Mouse (Mus musculus) hindbrain, embryonic 12.5 days (tissue): ENCODE results near the gene Best3. TPM values are rescaled to one million over a fixed set of nuclear protein-coding genes. Genes with fewer than 3 reads are reported as not detected.

Source experiments
- ATAC-seq: fragments of 200-750 bp; cut with Nextera tagmentation; 2 replicates; pipeline ENCODE4 v1.8.0; 2017; ENCODE audit warnings: moderate TSS enrichment; ENCODE audit not compliant: low FRiP score
- H3K27ac ChIP-seq: fragments of 300-500 bp; sonication (generic); 2 replicates; pipeline ENCODE4 v1.5.1; 2016; ENCODE audit warnings: mild to moderate bottlenecking
- H3K27me3 ChIP-seq: fragments of 300-500 bp; sonication (generic); 2 replicates; pipeline ENCODE4 v1.6.1; 2016; ENCODE audit warnings: mild to moderate bottlenecking
- H3K36me3 ChIP-seq: fragments of 300-500 bp; sonication (generic); 2 replicates; pipeline ENCODE4 v1.6.1; 2016; ENCODE audit warnings: mild to moderate bottlenecking
- H3K4me1 ChIP-seq: fragments of 300-500 bp; sonication (generic); 2 replicates; pipeline ENCODE4 v1.6.1; 2016
- H3K4me2 ChIP-seq: fragments of 300-500 bp; sonication (generic); replicated peaks from 2 replicates; pipeline ENCODE4 v1.6.1; 2016; ENCODE audit warnings: mild to moderate bottlenecking
- H3K4me3 ChIP-seq: fragments of 300-500 bp; sonication (generic); 2 replicates; pipeline ENCODE4 v1.5.1; 2016; ENCODE audit warnings: mild to moderate bottlenecking
- H3K9ac ChIP-seq: fragments of 300-500 bp; sonication (generic); 2 replicates; pipeline ENCODE4 v1.6.1; 2016; ENCODE audit warnings: mild to moderate bottlenecking, moderate library complexity
- H3K9me3 ChIP-seq: fragments of 300-500 bp; sonication (generic); replicated peaks from 2 replicates; pipeline ENCODE4 v1.6.1; 2016; ENCODE audit warnings: mild to moderate bottlenecking
- WGBS: fragments of 180-500 bp; shearing (Covaris S2); methylation state at CpG from one replicate; pipeline ENCODE4 v1.1.7; 2016; 5-methylcytosine and 5-hydroxymethylcytosine counted together
- polyA plus RNA-seq: library from polyadenylated mRNA; unstranded; fragments of >200 nt; fragmentation: Nextera tagmentation; extraction: Ambion mirVana; gene quantifications from 2 replicates; pipeline ENCODE4 v1.2.1, GENCODE M21; 2016

Best3 gene
- polyA plus RNA-seq, 1 experiment from 2014 or later, result 0.22 TPM

- Histone ChIP-seq H3K9me3 (no peaks in the 10 kb centered on the region), H3K4me2 (no peak overlapping the region), H3K27ac (no peak overlapping the region), H3K4me1 (no peaks in the 10 kb centered on the region), H3K4me3 (no peak overlapping the region), H3K36me3 (no peaks in the 10 kb centered on the region), H3K27me3 (no peaks in the 10 kb centered on the region), H3K9ac (no peak overlapping the region)
- WGBS, result 79% methylated on average over 14 of the region's 14 CpGs
- no peak for ATAC-seq
Observed at GRCm38 (mm10) chr10:116962152-116962551, 24.0 kb upstream of the Best3 start.

GRCm38 (mm10) chr10:116962803-116963202 lies 23.3 kb upstream of the Best3 start:
- Histone ChIP-seq H3K4me1 (no peaks in the 10 kb centered on the region), H3K4me3 (no peak overlapping the region), H3K9me3 (no peaks in the 10 kb centered on the region), H3K4me2 (no peak overlapping the region), H3K27ac (no peak overlapping the region), H3K36me3 (no peaks in the 10 kb centered on the region), H3K9ac (no peak overlapping the region), H3K27me3 (no peaks in the 10 kb centered on the region)
- no peak for ATAC-seq
- 57% methylated on average over 17 of the region's 17 CpGs for WGBS

- 88% methylated on average over 11 of the region's 11 CpGs for WGBS
- Histone ChIP-seq H3K27ac (no peak overlapping the region), H3K4me3 (no peak overlapping the region), H3K4me1 (no peaks in the 10 kb centered on the region), H3K9me3 (no peaks in the 10 kb centered on the region), H3K4me2 (no peak overlapping the region), H3K36me3 (no peaks in the 10 kb centered on the region), H3K9ac (no peak overlapping the region), H3K27me3 (no peaks in the 10 kb centered on the region)
- no peak for ATAC-seq
Observed at GRCm38 (mm10) chr10:116964084-116964483, 22.0 kb upstream of the Best3 start.

- no peaks in the 10 kb centered on the region for H3K27me3 ChIP-seq
- H3K36me3 ChIP-seq, result no peaks in the 10 kb centered on the region
- H3K9ac ChIP-seq, result no peak overlapping the region
- no peaks in the 10 kb centered on the region for H3K9me3 ChIP-seq
- no peaks in the 10 kb centered on the region for H3K4me1 ChIP-seq
- no peak overlapping the region for H3K4me2 ChIP-seq
- no peak overlapping the region for H3K27ac ChIP-seq
- 82% methylated on average over 4 of the region's 4 CpGs for WGBS
- H3K4me3 ChIP-seq, result no peak overlapping the region
- no peak for ATAC-seq
Observed at GRCm38 (mm10) chr10:116964571-116964970, 21.5 kb upstream of the Best3 start.

GRCm38 (mm10) chr10:116965297-116965696 lies 20.8 kb upstream of the Best3 start:
- Histone ChIP-seq H3K4me1 (no peaks in the 10 kb centered on the region), H3K36me3 (no peaks in the 10 kb centered on the region), H3K9ac (no peak overlapping the region), H3K27me3 (no peaks in the 10 kb centered on the region), H3K4me2 (no peak overlapping the region), H3K9me3 (no peaks in the 10 kb centered on the region), H3K27ac (no peak overlapping the region), H3K4me3 (no peak overlapping the region)
- 73% methylated on average over 5 of the region's 5 CpGs for WGBS
- no peak for ATAC-seq

- WGBS, result 85% methylated on average over 6 of the region's 6 CpGs
- Histone ChIP-seq H3K4me1 (no peaks in the 10 kb centered on the region), H3K9ac (no peak overlapping the region), H3K27ac (no peak overlapping the region), H3K4me2 (no peak overlapping the region), H3K27me3 (no peaks in the 10 kb centered on the region), H3K9me3 (no peaks in the 10 kb centered on the region), H3K36me3 (no peaks in the 10 kb centered on the region), H3K4me3 (no peak overlapping the region)
- no peak for ATAC-seq
Observed at GRCm38 (mm10) chr10:116966065-116966464, 20.0 kb upstream of the Best3 start.

- Histone ChIP-seq H3K27ac (no peak overlapping the region), H3K4me2 (no peak overlapping the region), H3K9ac (no peak overlapping the region), H3K4me3 (no peak overlapping the region), H3K4me1 (no peaks in the 10 kb centered on the region), H3K36me3 (no peaks in the 10 kb centered on the region), H3K9me3 (no peaks in the 10 kb centered on the region), H3K27me3 (no peaks in the 10 kb centered on the region)
- WGBS, result 90% methylated on average over 4 of the region's 4 CpGs
- no peak for ATAC-seq
Observed at GRCm38 (mm10) chr10:116968741-116969140, 17.4 kb upstream of the Best3 start.

GRCm38 (mm10) chr10:116972509-116972908 lies 13.6 kb upstream of the Best3 start, which contains the start of gene Gm10271:
Gene Gm10271 (minus strand): TSS chr10:116972609.
- Histone ChIP-seq H3K9me3 (no peaks in the 10 kb centered on the region), H3K36me3 (no peaks in the 10 kb centered on the region), H3K4me2 (no peak within 1 kb of the TSS), H3K4me1 (no peaks in the 10 kb centered on the region), H3K4me3 (no peak within 1 kb of the TSS), H3K27ac (no peak within 1 kb of the TSS), H3K27me3 (no peaks in the 10 kb centered on the region), H3K9ac (no peak within 1 kb of the TSS)
- ATAC-seq, result no peak
- 96% methylated on average over 6 of the region's 6 CpGs for WGBS

GRCm38 (mm10) chr10:116977455-116977854 lies 8.7 kb upstream of the Best3 start:
- ATAC-seq, result no peak
- H3K4me1 ChIP-seq, result no peaks in the 10 kb centered on the region
- no peaks in the 10 kb centered on the region for H3K36me3 ChIP-seq
- no peak overlapping the region for H3K4me3 ChIP-seq
- no peak overlapping the region for H3K4me2 ChIP-seq
- no peaks in the 10 kb centered on the region for H3K27me3 ChIP-seq
- H3K27ac ChIP-seq, result no peak overlapping the region
- H3K9me3 ChIP-seq, result no peaks in the 10 kb centered on the region
- no peak overlapping the region for H3K9ac ChIP-seq
- WGBS, result 59% methylated on average over 4 of the region's 4 CpGs

- Histone ChIP-seq H3K27me3 (no peaks in the 10 kb centered on the region), H3K9me3 (no peaks in the 10 kb centered on the region), H3K36me3 (no peaks in the 10 kb centered on the region), H3K4me3 (no peak overlapping the region), H3K27ac (no peak overlapping the region), H3K4me1 (no peaks in the 10 kb centered on the region), H3K4me2 (no peak overlapping the region), H3K9ac (no peak overlapping the region)
- 90% methylated on average over 2 of the region's 2 CpGs for WGBS
- ATAC-seq, result no peak
Observed at GRCm38 (mm10) chr10:116977858-116978257, 8.3 kb upstream of the Best3 start.

- H3K4me2 ChIP-seq, result no peak overlapping the region
- H3K27me3 ChIP-seq, result no peaks in the 10 kb centered on the region
- H3K4me1 ChIP-seq, result no peaks in the 10 kb centered on the region
- no peak for ATAC-seq
- no peaks in the 10 kb centered on the region for H3K9me3 ChIP-seq
- no peak overlapping the region for H3K4me3 ChIP-seq
- H3K27ac ChIP-seq, result no peak overlapping the region
- no peaks in the 10 kb centered on the region for H3K36me3 ChIP-seq
- WGBS, result 92% methylated on average over 9 of the region's 9 CpGs
- H3K9ac ChIP-seq, result no peak overlapping the region
Observed at GRCm38 (mm10) chr10:116978841-116979240, 7.3 kb upstream of the Best3 start.

GRCm38 (mm10) chr10:116980273-116980672 lies 5.8 kb upstream of the Best3 start:
- Histone ChIP-seq H3K9ac (no peak overlapping the region), H3K27me3 (no peaks in the 10 kb centered on the region), H3K9me3 (no peaks in the 10 kb centered on the region), H3K4me3 (no peak overlapping the region), H3K4me1 (no peaks in the 10 kb centered on the region), H3K27ac (no peak overlapping the region), H3K36me3 (no peaks in the 10 kb centered on the region), H3K4me2 (no peak overlapping the region)
- WGBS, result 85% methylated on average over 4 of the region's 4 CpGs
- no peak for ATAC-seq

- H3K9me3 ChIP-seq, result no peaks in the 10 kb centered on the region
- WGBS, result 72% methylated on average over 3 of the region's 3 CpGs
- ATAC-seq, result no peak
- H3K27me3 ChIP-seq, result no peaks in the 10 kb centered on the region
- H3K9ac ChIP-seq, result no peak overlapping the region
- H3K27ac ChIP-seq, result no peak overlapping the region
- no peak overlapping the region for H3K4me3 ChIP-seq
- H3K4me2 ChIP-seq, result no peak overlapping the region
- H3K36me3 ChIP-seq, result no peaks in the 10 kb centered on the region
- no peaks in the 10 kb centered on the region for H3K4me1 ChIP-seq
Observed at GRCm38 (mm10) chr10:116980888-116981287, 5.2 kb upstream of the Best3 start.
